Mouse (Mus musculus): ENCODE data around the gene Mterf1a. TPM values are rescaled to one million over a fixed set of nuclear protein-coding genes. Genes with fewer than 3 reads are reported as not detected.

Mterf1a gene
- total RNA-seq, 2 experiments from 2014 or later, result 3.7 to 3.8 TPM

Other genes with a start within 250 kb of the Mterf1a start
- not detected for gene Tmbim7, start 242.8 kb downstream of the Mterf1a start, total RNA-seq (2021)
- 100 to 1,000 TPM; 105 to 110 TPM for gene Gatad1, start 236.7 kb downstream of the Mterf1a start, total RNA-seq (2021)
- gene Ankib1, start 91.0 kb downstream of the Mterf1a start, total RNA-seq (2021), result 10 to 100 TPM; 30.7 to 33.1 TPM
- gene Krit1, start 90.7 kb downstream of the Mterf1a start, total RNA-seq (2021), result 10 to 100 TPM; 32.8 to 37.2 TPM
- gene Lrrd1, start 48.8 kb downstream of the Mterf1a start, total RNA-seq (2021), result under 1 TPM; 0.25 to 0.29 TPM
- 10 to 100 TPM; 49.3 to 49.6 TPM for gene Akap9, start 34.1 kb upstream of the Mterf1a start, total RNA-seq (2021)
- gene Cyp51, start 210.8 kb upstream of the Mterf1a start, total RNA-seq (2021), result 10 to 100 TPM; 31.3 to 31.8 TPM

Data from heart, postnatal 4 days (tissue).